Mouse (Mus musculus): ENCODE measurements around the gene Fam198a.

The Fam198a gene

DNA sequence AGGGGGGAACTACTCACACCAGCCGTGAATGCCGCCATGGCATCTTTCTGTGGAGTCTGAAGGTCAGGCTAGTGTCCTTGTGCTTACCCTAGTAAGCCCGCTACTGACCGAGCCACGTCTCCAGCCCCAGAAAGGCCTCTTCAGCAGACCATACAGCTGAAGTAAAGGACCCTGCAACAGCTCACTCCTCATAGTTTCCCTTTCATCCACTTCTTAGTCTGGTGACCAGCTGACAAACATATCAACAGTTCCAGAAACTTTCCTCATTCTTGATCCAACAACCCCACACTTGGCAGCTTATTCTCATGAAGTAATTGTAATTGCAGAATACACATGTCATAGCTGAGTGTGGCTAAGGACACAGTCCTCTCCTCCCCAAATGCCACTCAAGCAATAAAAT, 73.1 kb downstream of the Fam198a start:
- DNase-seq: no peak

DNA sequence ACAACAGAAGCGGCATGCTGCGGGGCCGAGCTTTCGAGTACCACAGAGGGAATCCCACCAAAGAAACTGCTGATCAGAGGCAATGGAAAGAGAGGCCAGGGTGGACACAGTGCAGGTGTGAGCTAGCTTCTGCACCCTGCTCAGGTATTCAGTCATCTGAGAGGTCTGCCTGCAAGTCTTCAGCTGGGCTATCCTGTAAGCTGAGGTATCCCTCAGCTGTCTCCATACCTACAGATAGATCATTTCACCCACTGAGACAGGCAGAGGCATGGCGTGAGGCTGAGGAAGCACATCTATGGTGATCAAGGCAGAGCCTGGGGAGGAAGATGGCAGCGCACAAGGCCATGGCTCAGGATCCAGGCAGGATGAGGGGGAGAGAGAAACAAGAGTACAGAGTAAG, 73.6 kb downstream of the Fam198a start:
- no peak for DNase-seq

DNA sequence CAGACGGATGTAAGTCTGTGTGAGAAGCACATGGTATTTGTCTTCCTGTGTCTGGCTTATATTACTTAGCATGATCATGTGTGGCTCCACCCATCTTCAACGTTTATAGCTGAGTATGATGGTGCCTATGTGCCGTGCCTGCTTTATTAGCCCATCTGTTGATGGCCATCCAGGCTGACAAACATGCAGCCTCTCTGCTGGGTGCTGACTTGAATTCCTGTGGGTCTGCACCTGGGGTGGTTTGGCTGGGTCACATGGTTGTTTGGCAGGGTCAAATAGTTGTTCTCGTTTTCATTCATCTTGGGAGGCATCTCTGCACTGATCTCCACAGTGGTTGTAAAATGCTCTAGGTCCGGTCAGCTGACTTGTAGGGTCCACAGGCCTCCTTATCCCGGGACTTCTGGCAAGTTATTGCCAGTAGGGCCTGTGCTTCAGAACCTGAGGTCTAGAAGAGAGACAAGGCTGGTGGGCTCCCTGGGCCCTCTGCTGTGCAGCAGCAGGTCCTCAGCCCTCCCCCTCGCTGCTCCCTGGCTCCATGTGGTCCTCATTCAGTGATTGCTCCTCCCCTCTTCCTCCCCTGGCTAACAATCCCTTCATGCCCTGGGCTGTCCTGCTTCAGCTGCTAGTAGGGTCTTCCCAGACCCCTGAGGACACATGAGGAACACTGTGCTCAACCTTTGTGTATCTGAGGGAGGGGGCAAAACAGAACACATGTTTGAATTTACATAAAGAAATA, 75.2 kb downstream of the Fam198a start:
- no peak for DNase-seq

DNA sequence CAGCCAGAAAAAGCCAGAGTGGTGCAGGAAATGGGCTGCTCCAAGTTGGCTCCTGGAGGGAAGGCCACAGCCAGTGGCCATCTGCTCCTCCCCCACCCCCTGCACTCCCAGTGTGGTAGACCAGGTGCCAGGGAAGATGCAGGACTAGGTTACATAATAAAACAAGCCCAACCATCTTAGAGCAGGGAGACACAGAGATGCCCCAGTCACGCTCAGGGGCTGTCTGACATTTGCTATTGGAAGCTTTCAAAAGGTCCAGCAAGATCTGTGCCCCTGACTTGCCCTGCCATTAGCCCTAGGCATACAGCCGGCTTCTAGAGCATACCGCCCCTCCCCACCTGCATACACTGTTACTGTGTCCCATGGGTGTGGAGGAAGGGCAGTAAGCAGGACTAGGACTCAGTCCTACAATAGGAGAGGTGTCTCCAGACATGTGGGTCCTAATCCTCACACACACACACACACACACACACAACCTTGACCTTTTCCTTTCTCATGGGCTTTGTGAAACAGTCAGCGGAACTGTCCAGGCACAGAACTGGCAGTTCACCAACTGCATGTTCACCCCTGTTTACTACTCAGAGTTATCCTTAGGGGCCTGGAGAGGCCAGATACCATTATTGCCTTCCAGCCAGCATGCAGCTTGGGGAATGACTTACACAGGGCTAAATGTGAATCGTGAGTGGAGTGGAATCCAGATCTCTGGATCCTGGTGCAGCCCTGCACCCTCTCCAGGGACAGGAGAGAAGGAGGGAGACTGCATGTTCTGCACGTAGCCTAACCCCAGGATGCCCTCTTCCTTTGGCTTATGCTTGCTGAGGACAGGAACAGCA, 76.5 kb downstream of the Fam198a start:
- DNase-seq: no peak

DNA sequence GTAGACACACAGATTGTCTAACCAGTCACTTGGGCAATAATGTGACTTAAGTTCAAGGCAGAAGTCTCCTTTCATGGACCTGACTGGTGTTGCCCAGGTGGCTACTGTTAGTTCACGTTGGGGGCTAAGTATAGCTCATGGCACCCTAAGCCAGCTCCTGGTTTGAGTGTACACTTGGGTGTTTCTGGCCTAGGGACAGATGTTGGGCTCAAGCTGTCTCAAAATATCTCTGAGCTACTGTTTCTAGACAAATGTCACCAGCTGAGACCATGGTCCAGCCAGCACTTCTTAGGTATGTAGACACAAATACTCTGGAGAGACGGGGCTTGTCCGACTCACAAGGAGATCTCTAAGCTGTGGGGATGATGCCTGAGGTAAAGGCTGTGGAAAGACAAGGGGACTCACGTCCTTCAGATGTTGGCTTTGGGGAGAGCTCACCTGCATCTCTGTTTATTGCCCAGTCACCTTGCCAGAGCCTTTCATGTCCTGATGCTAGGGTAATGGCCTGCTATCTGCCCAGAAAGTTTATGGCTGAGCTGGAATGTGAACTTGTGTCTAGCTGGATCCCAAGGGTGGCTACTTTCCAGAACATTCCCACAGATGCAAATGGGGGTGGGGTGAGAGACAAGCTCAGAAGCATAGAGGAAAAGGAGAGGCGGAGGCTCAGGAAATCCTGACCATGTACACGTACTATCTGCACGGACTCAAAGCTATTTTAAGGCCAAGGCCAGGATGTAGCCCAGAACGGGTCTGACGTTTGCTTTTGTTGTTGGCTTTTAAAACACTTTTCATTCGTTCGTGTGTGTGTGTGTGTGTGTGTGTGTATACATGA, 77.3 kb downstream of the Fam198a start:
- DNase-seq: no peak

DNA sequence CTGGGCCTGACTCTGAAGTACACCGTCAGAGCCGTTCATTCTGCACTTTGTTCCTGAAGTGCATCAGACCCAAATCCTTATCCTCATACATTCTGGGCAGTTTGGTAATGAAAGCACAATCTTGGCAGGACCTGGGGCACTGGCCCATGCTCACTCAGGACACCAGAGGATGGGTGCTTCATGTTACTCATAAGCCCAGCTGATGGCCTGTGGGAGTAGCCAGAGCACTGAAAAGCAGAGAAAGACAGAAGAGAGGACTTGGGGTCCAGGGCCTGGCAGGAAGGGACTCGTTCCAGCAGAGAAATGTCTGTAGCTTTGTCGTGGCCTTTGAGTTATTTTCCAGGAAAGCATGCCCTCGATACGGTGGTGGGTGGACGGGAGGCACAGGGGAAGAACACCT, 79.0 kb downstream of the Fam198a start:
- DNase-seq: no peak
